ENCODE assay signal across 11 mouse cellular contexts in the genomic region with DNA sequence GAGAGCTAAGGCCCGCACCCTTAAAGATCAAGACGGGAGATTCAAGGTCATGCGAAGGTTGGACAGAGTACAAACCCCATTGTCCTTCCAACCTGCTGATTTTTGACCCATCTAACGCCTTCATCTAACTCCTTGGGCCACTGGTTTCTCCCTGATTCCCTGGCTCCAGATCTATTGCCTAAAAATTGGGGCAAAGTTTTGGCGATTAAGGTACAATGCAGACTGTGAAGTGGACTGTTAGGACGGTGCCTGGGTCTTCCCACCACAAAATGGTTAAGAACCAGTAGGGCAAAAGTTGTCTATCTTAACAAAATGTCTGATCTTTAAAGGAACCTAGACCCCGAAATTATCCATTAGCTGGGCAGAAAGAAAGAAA. TPM values are rescaled to one million over a fixed set of nuclear protein-coding genes. Genes with fewer than 3 reads are reported as not detected.
DNase-seq lines count a peak whose midpoint lies in the region; ATAC-seq lines count a peak whose summit lies in the region.
"Had no signal": no experiment of that assay in that cellular context is flagged by ENCODE, and none has a peak within 500 bp of the region (broad histone marks: within the 10 kb centered on the region; RNA-seq: fewer than 3 reads in every experiment).

No protein-coding gene starts in this region.

- no peak overlapping the region for H3K9ac ChIP-seq in heart, embryonic 12.5 days
- H3K9ac ChIP-seq in lung, embryonic 15.5 days = no peak overlapping the region
- 0 out of 2 replicates have a peak overlapping the region, but pooled peaks have one; percentile 67 for H3K9ac ChIP-seq in hindbrain, embryonic 13.5 days
- no peak overlapping the region for H3K9ac ChIP-seq in midbrain, embryonic 16.5 days (ENCODE audit: low read depth, low read length)
- H3K9ac ChIP-seq: heart, embryonic 15.5 days had no signal

- no peak overlapping the region for H3K27ac ChIP-seq in heart, embryonic 12.5 days (ENCODE audit: poor library complexity, severe bottlenecking)
- no peak overlapping the region for H3K27ac ChIP-seq in lung, embryonic 15.5 days
- H3K27ac ChIP-seq in hindbrain, embryonic 13.5 days = peak overlapping the region; percentile 79; the same call in 1 of the 2 replicates
- H3K27ac ChIP-seq in midbrain, embryonic 16.5 days (ENCODE audit: low read length) = peak overlapping the region; percentile 74
- H3K27ac ChIP-seq: heart, embryonic 15.5 days had no signal

- no peak overlapping the region for H3K4me3 ChIP-seq in heart, embryonic 12.5 days
- H3K4me3 ChIP-seq in lung, embryonic 15.5 days = no peak overlapping the region
- H3K4me3 ChIP-seq in hindbrain, embryonic 13.5 days = 0 out of 2 replicates have a peak overlapping the region, but pooled peaks have one; percentile 34
- H3K4me3 ChIP-seq in midbrain, embryonic 16.5 days (ENCODE audit: low read depth, low read length) = no peak overlapping the region

- H3K9me3 ChIP-seq in heart, embryonic 12.5 days (replicated peaks) = no peaks in the 10 kb centered on the region
- no peaks in the 10 kb centered on the region for H3K9me3 ChIP-seq in lung, embryonic 15.5 days
- no peaks in the 10 kb centered on the region for H3K9me3 ChIP-seq in hindbrain, embryonic 13.5 days
- no peaks in the 10 kb centered on the region for H3K9me3 ChIP-seq in midbrain, embryonic 16.5 days (replicated peaks; ENCODE audit: control insufficient read depth, low read length, poor library complexity, severe bottlenecking)
- H3K9me3 ChIP-seq: heart, embryonic 15.5 days had no signal

- ATAC-seq in heart, embryonic 12.5 days (ENCODE audit: insufficient number of reproducible peaks, low FRiP score) = no peak
- no peak for ATAC-seq in lung, embryonic 15.5 days (ENCODE audit: borderline replicate concordance, extremely low read depth, low FRiP score, low TSS enrichment)
- ATAC-seq in hindbrain, embryonic 13.5 days (ENCODE audit: low FRiP score) = no peak
- ATAC-seq in midbrain, embryonic 16.5 days = no peak

- H3K4me1 ChIP-seq in heart, embryonic 12.5 days (replicated peaks) = peaks cover 12% of the 10 kb centered on the region; the same call in 1 of the 2 replicates
- H3K4me1 ChIP-seq in lung, embryonic 15.5 days = peaks cover 19% of the 10 kb centered on the region
- peaks cover 43% of the 10 kb centered on the region for H3K4me1 ChIP-seq in hindbrain, embryonic 13.5 days (replicated peaks)
- peaks cover 6% of the 10 kb centered on the region; the same call in 1 of the 2 replicates for H3K4me1 ChIP-seq in midbrain, embryonic 16.5 days (ENCODE audit: control insufficient read depth, insufficient read depth, low read length)

- no peak for DNase-seq in heart, adult 18-20 months
- no peak for DNase-seq in lung, adult 18-20 months
- DNase-seq in urinary bladder, postnatal 25 days (ENCODE audit: low spot score) = no peak
- no peak for DNase-seq in adrenal gland, adult 8-10 months
- DNase-seq: B cell, adult 2 months; left cerebral cortex, postnatal 4 days had no signal

- 14% methylated on average over 7 of the region's 7 CpGs for WGBS in heart, embryonic 12.5 days
- 36% methylated on average over 7 of the region's 7 CpGs for WGBS in lung, embryonic 15.5 days
- 8% methylated on average over 7 of the region's 7 CpGs for WGBS in hindbrain, embryonic 13.5 days
- WGBS in midbrain, embryonic 16.5 days = 12% methylated on average over 7 of the region's 7 CpGs

- H3K4me2 ChIP-seq in heart, embryonic 12.5 days = peak overlapping the region; percentile 58; the same call in 1 of the 2 replicates
- H3K4me2 ChIP-seq in lung, embryonic 15.5 days = peak overlapping the region; percentile 53
- peak overlapping the region; percentile 49 for H3K4me2 ChIP-seq in hindbrain, embryonic 13.5 days
- no peak overlapping the region for H3K4me2 ChIP-seq in midbrain, embryonic 16.5 days (ENCODE audit: low read length)

- no peaks in the 10 kb centered on the region for H3K36me3 ChIP-seq in heart, embryonic 12.5 days
- H3K36me3 ChIP-seq in lung, embryonic 15.5 days = no peaks in the 10 kb centered on the region; the same call in 1 of the 2 replicates
- H3K36me3 ChIP-seq in hindbrain, embryonic 13.5 days = no peaks in the 10 kb centered on the region
- H3K36me3 ChIP-seq in midbrain, embryonic 16.5 days (ENCODE audit: control insufficient read depth, insufficient read depth, low read length) = no peaks in the 10 kb centered on the region
- H3K36me3 ChIP-seq: heart, embryonic 15.5 days had no signal

- H3K27me3 ChIP-seq in heart, embryonic 12.5 days (replicated peaks) = peaks cover 87% of the 10 kb centered on the region
- H3K27me3 ChIP-seq in lung, embryonic 15.5 days = peaks cover 21% of the 10 kb centered on the region
- peaks cover 93% of the 10 kb centered on the region for H3K27me3 ChIP-seq in hindbrain, embryonic 13.5 days
- peaks cover 53% of the 10 kb centered on the region for H3K27me3 ChIP-seq in midbrain, embryonic 16.5 days (ENCODE audit: control insufficient read depth, insufficient read depth, low read depth, low read length)

RNA-seq across cellular contexts. Expression of gene Nr2f2, which starts 28.3 kb away (rescaled TPM):
- polyA plus RNA-seq in heart, embryonic 12.5 days (2016; fragmentation: Nextera tagmentation; extraction: Ambion mirVana) = 26.5 and 27.7 TPM in 2 replicates
- total RNA-seq in heart, adult 18-20 months (2021) = 10 to 100 TPM; 13.6 to 14.8 TPM
- 107 and 108 TPM in 2 replicates for polyA plus RNA-seq in lung, embryonic 15.5 days (2015; fragmentation: Nextera tagmentation; extraction: Ambion mirVana)
- polyA plus RNA-seq in hindbrain, embryonic 13.5 days (2015; fragmentation: Nextera tagmentation; extraction: Ambion mirVana) = 118 and 134 TPM in 2 replicates
- polyA plus RNA-seq in midbrain, embryonic 16.5 days (2015; fragmentation: Nextera tagmentation; extraction: Ambion mirVana) = 78.0 and 102 TPM in 2 replicates
- total RNA-seq in adrenal gland, adult 8-10 months (2022) = 100 to 1,000 TPM; 108 to 141 (median 120) TPM

Comparison
In these comparisons a context has a peak if more than half of its experiments do, and no peak if none do; other contexts are left out.
1. H3K27ac ChIP-seq: peak in hindbrain, embryonic 13.5 days (single experiment) and midbrain, embryonic 16.5 days (single experiment); none in heart, embryonic 12.5 days (single experiment) and lung, embryonic 15.5 days (single experiment).